Mouse (Mus musculus) spleen, adult 2 months (tissue): ENCODE measurements around the gene Rnf145.

Experiments
- CTCF ChIP-seq: fragments of 200-500 bp; IDR thresholded peaks from 2 replicates; pipeline ENCODE4 v1.5.1; 2011; ENCODE audit warnings: mild to moderate bottlenecking, inconsistent platforms; ENCODE audit not compliant: insufficient read depth, insufficient read length, insufficient replicate concordance; ENCODE audit errors: extremely low read depth
- POLR2A ChIP-seq: fragments of 200-500 bp; IDR thresholded peaks from 2 replicates; pipeline ENCODE4 v1.6.1; 2011; ENCODE audit warnings: low read depth, low read length, inconsistent platforms

GRCm38 (mm10) chr11:44529716-44530115 is 11.0 kb downstream of the Rnf145 start:
- no peak for TF ChIP-seq CTCF
- TF ChIP-seq POLR2A = no peak
